Mouse (Mus musculus) kidney, adult 2 months (tissue): Measurements from ENCODE around the gene Aatf. TPM values are rescaled to one million over a fixed set of nuclear protein-coding genes. Genes with fewer than 3 reads are reported as not detected.
A peak's percentile ranks its signal among the peaks of the same experiment; 100 is the strongest.

Experiments
- DNase-seq: peaks from one replicate; pipeline ENCODE4 v3.0.0; 2021
- H3K27ac ChIP-seq: fragments of 200-500 bp; 2 replicates; pipeline ENCODE4 v1.5.1; 2012; ENCODE audit warnings: low read depth, low read length, control low read depth, inconsistent platforms; ENCODE audit not compliant: insufficient read depth
- H3K27me3 ChIP-seq: fragments of 200-500 bp; replicated peaks from 2 replicates; pipeline ENCODE4 v1.6.1; 2012; ENCODE audit warnings: mild to moderate bottlenecking, moderate library complexity, low read length, inconsistent platforms; ENCODE audit not compliant: control insufficient read depth, insufficient read depth
- H3K36me3 ChIP-seq: fragments of 200-500 bp; 2 replicates; pipeline ENCODE4 v1.6.1; 2012; ENCODE audit warnings: mild to moderate bottlenecking, moderate library complexity, low read length, inconsistent platforms; ENCODE audit not compliant: control insufficient read depth, insufficient read depth
- H3K4me1 ChIP-seq: fragments of 200-500 bp; 2 replicates; pipeline ENCODE4 v1.6.1; 2011; ENCODE audit warnings: low read length; ENCODE audit not compliant: control insufficient read depth, insufficient read depth
- H3K4me3 ChIP-seq: fragments of 200-500 bp; 2 replicates; pipeline ENCODE4 v1.5.1; 2011; ENCODE audit warnings: mild to moderate bottlenecking, low read depth, low read length, control low read depth; ENCODE audit not compliant: insufficient read depth
- CTCF ChIP-seq: fragments of 200-500 bp; conservative IDR thresholded peaks from 2 replicates; pipeline ENCODE4 v1.5.1; 2011; ENCODE audit warnings: low read depth, mild to moderate bottlenecking, control low read depth, low read length, moderate library complexity, mixed read lengths; ENCODE audit not compliant: insufficient read depth, insufficient read length
- POLR2A ChIP-seq: fragments of 200-500 bp; IDR thresholded peaks from one replicate; pipeline ENCODE4 v1.6.1; 2011; ENCODE audit warnings: low read depth, low read length, control low read depth
- WGBS: fragments of 180-500 bp; shearing (Covaris S2); methylation state at CpG from one replicate; pipeline ENCODE4 v1.1.7; 2018; 5-methylcytosine and 5-hydroxymethylcytosine counted together
- polyA plus RNA-seq: library from polyadenylated mRNA; depleted of rRNA; stranded (reverse); fragments of >200 nt; gene quantifications from 2 replicates; pipeline ENCODE4 v1.2.3, GENCODE M21; 2012

The Aatf gene
- polyA plus RNA-seq, 1 experiment: 12.7 TPM

DNA sequence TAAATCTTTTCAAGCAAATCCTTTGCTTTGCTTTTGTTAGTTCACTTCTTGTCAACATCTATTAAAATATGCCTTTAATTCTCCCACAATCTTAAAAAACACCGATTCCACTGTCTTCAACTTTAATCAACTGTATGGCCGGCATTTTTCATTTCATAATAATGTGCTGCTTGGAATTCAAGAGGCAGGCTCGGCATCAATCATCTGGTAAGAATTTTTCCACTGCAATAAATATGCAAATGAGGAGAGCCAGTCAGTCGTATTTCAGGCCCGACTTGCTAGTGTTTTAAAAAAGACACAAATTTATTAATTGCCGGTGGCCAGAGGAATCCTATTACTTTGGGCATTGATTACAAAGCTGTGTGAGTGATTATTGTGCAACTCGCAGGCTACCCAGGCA lies 31.7 kb downstream of the Aatf start:
- Histone ChIP-seq H3K27ac (no peak overlapping the region), H3K36me3 (no peaks in the 10 kb centered on the region), H3K4me3 (no peak overlapping the region), H3K4me1 (0 out of 2 replicates have a peak, but pooled peaks cover 2% of the 10 kb centered on the region), H3K27me3 (no peaks in the 10 kb centered on the region)
- DNase-seq: peak; percentile 24
- WGBS: 41% methylated on average over 7 of the region's 7 CpGs
- no peak for TF ChIP-seq CTCF
- no peak for TF ChIP-seq POLR2A

DNA sequence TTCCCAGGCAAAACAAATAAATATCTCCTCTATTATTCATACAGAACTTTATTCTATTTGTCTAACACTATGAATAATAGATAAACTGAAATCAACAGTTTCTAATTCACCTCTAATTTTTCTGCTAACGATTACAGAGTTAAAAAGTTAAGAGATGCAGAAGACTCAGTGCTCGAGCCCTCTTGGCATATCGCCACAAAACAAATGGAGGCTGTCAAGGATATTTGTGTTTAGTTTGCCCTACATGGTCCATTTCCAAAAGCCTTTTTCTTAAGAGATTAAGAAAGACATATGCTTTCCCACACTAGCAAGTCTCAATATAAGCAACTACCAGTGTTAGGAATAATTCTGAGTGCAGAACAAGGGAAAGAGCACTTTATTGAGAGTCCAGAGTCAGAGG lies 32.9 kb downstream of the Aatf start:
- Histone ChIP-seq H3K36me3 (no peaks in the 10 kb centered on the region), H3K27me3 (no peaks in the 10 kb centered on the region), H3K27ac (no peak overlapping the region), H3K4me3 (no peak overlapping the region), H3K4me1 (0 out of 2 replicates have a peak, but pooled peaks cover 2% of the 10 kb centered on the region)
- TF ChIP-seq CTCF (no peak), POLR2A (no peak)
- 34% methylated on average over 3 of the region's 3 CpGs for WGBS
- peak; percentile 15 for DNase-seq

DNA sequence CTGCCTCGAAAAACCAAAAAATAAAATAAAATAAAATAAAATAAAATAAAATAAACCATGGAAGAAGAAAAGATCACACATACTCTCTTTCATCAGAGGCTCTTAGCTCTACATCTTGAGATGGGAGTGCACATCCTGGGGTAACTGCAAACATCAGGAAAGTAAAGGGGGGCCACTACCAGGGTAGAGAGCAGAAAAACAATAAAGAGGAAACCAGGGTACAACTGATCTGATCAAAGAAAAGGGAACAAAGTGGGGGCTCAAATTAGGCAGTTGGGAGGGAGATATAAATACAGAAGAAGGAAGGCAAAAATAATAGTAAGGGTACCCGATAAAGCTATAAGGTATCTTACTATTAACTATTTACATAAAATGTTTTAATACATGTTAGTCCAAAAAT lies 36.7 kb downstream of the Aatf start:
- no peak overlapping the region for H3K27ac ChIP-seq
- H3K27me3 ChIP-seq: no peaks in the 10 kb centered on the region
- no peak overlapping the region for H3K4me3 ChIP-seq
- TF ChIP-seq POLR2A (no peak), CTCF (no peak)
- H3K36me3 ChIP-seq: no peaks in the 10 kb centered on the region
- 0 out of 2 replicates have a peak, but pooled peaks cover 2% of the 10 kb centered on the region for H3K4me1 ChIP-seq
- WGBS: 97% methylated on average over 2 of the region's 2 CpGs
- no peak for DNase-seq

DNA sequence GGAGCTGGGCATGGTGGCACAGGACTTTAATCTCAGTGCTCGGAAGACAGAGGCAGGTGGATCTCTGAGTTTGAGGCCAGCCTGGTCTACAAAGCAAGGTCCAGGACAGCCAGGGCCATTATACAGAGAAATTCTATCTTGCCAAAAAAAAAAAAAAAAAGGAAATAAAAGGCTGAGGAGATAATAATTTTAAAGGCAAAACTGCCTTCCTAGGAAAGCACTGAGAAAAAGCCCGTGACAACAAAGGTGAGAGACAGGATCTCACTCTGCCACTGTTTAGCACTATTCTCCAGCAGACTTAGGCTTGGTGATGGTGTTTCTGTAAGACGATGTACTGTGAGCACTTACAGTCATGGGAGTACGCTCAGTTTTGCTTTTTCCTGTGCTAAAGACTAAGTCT lies 37.3 kb downstream of the Aatf start:
- Histone ChIP-seq H3K27me3 (no peaks in the 10 kb centered on the region), H3K27ac (no peak overlapping the region), H3K36me3 (no peaks in the 10 kb centered on the region), H3K4me1 (no peaks in the 10 kb centered on the region), H3K4me3 (no peak overlapping the region)
- TF ChIP-seq CTCF (no peak), POLR2A (no peak)
- DNase-seq: no peak
- 92% methylated on average over 4 of the region's 4 CpGs for WGBS

DNA sequence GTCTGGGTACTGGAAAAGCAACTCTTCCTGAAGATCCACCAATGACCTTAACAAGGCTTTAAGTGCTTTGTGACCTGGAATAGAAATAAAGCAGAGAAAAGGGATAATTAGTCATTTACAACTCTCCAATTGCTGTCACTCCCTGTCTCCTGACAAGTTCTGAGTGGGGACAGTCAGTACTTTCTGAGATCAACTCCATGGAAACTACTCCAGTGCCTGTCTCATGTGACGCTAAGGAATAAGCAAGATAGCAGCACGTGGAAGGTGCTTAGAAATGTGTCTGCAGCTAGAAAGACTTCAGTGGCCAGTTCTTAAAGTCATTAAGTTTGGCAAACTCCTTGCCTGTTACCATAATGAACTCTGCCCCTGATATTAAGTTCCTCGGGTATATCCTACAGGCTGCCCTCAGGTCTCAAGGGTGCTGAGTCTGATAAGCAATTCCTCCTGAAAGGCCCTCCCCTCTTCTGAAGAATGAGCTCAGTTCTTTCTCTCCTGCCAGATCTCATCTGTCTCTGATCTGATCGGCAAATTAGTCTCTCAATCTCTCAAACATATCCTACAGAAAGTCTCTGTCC lies 40.1 kb downstream of the Aatf start:
- TF ChIP-seq POLR2A (no peak), CTCF (no peak)
- no peaks in the 10 kb centered on the region for H3K4me1 ChIP-seq
- DNase-seq: no peak
- 62% methylated on average over 4 of the region's 4 CpGs for WGBS
- H3K27me3 ChIP-seq: no peaks in the 10 kb centered on the region
- H3K27ac ChIP-seq: no peak overlapping the region
- no peak overlapping the region for H3K4me3 ChIP-seq
- H3K36me3 ChIP-seq: no peaks in the 10 kb centered on the region; the same call in 1 of the 2 replicates

DNA sequence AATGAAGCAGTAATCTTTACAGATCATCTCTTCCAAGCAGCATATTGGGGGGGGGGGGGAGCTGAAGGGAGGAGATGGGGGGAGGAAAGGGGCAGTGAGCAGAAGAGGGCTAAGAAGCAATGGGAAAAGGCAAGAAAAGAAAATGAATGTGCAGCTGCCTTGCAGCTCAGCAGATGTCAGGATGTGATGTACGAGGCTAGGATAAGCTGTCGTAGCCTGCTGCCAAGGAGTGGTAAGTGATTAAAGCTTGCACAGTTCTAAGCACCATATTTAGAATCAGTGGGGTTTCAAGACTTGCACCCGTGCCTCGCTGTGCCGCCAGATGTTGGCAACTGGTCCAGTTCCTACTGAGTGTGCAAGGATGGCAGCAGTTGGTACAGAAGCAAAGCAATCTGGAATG lies 48.8 kb downstream of the Aatf start:
- Histone ChIP-seq H3K27me3 (no peaks in the 10 kb centered on the region), H3K4me1 (no peaks in the 10 kb centered on the region), H3K36me3 (no peaks in the 10 kb centered on the region; the same call in 1 of the 2 replicates), H3K27ac (no peak overlapping the region), H3K4me3 (no peak overlapping the region)
- TF ChIP-seq CTCF: no peak
- no peak for TF ChIP-seq POLR2A
- WGBS: 65% methylated on average over 5 of the region's 5 CpGs
- DNase-seq: no peak

DNA sequence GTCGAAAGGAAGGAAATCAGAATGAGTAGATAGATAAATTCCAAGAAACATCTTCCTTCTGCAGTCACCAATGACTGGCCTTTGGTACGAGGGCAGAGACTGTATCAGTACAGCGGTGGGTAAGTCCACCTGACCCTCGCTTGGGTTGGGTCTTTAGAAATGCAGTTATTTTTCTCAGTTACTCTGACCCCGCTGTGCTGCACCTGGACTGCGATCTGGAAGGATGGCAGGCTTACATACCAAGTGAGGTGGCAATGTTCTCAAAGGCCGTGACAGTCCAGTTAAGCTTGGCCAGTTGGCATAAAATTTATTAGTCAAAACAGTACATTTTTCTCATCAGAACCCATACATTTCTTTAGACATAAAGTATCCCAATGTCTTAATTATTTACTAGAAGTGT lies 59.4 kb downstream of the Aatf start:
- Histone ChIP-seq H3K27ac (no peak overlapping the region), H3K36me3 (no peaks in the 10 kb centered on the region; the same call in 1 of the 2 replicates), H3K4me1 (no peaks in the 10 kb centered on the region), H3K4me3 (no peak overlapping the region), H3K27me3 (no peaks in the 10 kb centered on the region)
- no peak for DNase-seq
- TF ChIP-seq CTCF (no peak), POLR2A (no peak)
- 95% methylated on average over 7 of the region's 7 CpGs for WGBS
